Mouse (Mus musculus) left cerebral cortex, adult 2 months (tissue): ENCODE results near the gene Socs7. TPM values are rescaled to one million over a fixed set of nuclear protein-coding genes. Genes with fewer than 3 reads are reported as not detected.

ENCODE experiments used
- DNase-seq, 2 experiments: peaks; one replicate each; pipeline ENCODE4 v3.0.0; 2021 to 2022; ENCODE audit warnings: low spot score in 2 of 2, mixed read lengths in 1 of 2; ENCODE audit errors: extremely low spot score in 1 of 2
- H3K27ac ChIP-seq: fragments of 200-600 bp; 2 replicates; pipeline ENCODE4 v1.8.1; 2022
- H3K4me3 ChIP-seq: fragments of 200-600 bp; 2 replicates; pipeline ENCODE4 v1.8.1; 2022
- CTCF ChIP-seq: fragments of 200-600 bp; IDR thresholded peaks from 2 replicates; pipeline ENCODE4 v1.8.1; 2022; ENCODE audit warnings: antibody characterized with exemption, mild to moderate bottlenecking, moderate library complexity
- intact Hi-C: fragments of 180-260 bp; cut with DNase I; formaldehyde crosslinking; loops from one replicate; pipeline ENCODE4 v1.15.1; 2025
- total RNA-seq, 2 experiments: library from RNA; stranded (reverse); gene quantifications; 2 replicates each; pipeline ENCODE4 v1.2.3; 2021

Socs7 gene
- total RNA-seq, 2 experiments from 2014 or later = 87.2 to 91.9 TPM

DNA sequence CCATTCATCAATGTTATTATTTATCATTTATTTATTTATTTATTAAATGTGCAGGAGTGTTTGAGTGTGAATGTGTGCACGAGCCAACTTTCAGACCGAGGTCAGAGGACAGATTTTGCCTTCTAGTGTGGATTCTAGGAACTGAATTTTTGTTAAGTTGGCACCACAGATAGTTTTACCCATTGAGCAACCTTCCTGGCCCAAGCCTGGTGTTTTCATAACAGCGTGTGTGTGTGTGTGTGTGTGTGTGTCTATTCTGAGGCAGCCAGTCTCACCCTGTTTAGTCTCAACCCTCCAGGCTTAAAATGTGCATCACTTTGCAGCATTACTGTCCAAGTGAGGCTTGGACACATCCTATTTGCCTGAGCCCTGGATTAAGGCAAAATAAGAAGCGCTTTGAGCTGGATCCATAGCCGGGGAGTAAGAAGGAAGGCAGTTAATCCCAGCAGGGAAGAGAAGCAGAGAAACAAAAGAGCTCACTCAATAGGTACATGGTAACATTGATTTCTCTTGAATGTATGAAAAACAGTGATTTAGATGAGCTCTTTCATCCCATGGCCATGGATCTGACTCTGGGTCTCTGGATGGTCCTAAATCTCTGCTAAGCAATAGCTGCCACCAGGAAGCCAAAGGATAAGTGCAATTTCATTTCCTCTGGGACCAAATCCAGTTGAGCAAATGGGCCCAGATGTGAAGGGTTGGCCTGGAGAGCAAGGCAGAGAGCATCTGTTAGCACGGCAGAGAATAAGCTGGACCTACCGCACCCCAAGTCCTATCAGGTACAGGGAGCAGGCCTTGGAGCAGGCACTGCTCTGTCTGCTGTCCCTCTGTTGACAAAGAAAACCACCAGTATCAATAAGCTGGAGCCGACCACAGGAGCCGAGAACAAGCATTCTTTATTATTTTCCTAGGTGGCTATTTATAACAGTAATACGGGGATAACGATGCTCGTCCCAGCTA, 30.8 kb upstream of the Socs7 start:
- no peak for TF ChIP-seq CTCF
- DNase-seq = no peak
- H3K27ac ChIP-seq = no peak overlapping the region
- intact Hi-C loops = no loop called here
- no peak overlapping the region for H3K4me3 ChIP-seq

DNA sequence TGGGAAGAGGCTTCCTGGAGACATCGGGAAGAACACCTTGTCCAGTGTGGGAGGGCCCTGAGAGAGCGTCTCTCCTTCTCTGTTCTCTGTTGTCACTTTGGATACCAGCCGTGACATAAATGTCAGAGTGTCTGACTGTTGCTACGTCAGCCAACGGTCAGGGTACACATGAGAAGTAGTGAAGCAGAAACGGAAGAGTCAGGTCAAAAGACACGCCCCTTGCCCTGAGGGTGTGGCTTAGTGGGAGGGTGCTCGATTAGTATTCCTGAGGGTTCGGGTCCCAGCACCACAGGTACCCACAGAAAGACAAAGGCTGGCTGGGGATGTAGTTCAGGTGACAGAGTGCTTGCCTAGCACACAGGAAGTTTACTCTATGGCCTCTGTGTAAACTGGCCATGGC, 29.3 kb upstream of the Socs7 start:
- intact Hi-C loops = no loop called here
- no peak overlapping the region for H3K27ac ChIP-seq
- no peak for TF ChIP-seq CTCF
- no peak for DNase-seq
- no peak overlapping the region for H3K4me3 ChIP-seq

DNA sequence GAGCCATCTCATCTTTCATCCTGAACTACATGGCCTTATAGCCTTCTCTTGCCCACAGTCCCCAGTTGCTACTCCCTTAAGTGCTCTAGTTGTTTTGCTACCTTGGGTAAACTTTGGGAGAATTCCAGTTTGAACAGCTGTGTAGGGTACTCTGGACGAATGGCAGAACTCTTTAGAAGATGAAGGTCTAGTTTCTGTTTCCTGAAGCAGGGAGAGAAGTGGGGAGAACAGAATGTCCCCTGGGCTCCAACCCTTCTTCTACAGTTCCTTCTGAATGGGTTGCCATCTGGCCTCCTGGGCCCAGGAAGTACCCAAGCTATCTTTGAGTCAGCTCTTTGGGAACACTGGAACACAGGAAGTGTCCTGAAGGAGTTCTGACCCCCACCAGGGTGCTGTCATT, 28.5 kb upstream of the Socs7 start:
- no peak overlapping the region for H3K27ac ChIP-seq
- no peak for TF ChIP-seq CTCF
- intact Hi-C loops = no loop called here
- no peak overlapping the region for H3K4me3 ChIP-seq
- no peak for DNase-seq

DNA sequence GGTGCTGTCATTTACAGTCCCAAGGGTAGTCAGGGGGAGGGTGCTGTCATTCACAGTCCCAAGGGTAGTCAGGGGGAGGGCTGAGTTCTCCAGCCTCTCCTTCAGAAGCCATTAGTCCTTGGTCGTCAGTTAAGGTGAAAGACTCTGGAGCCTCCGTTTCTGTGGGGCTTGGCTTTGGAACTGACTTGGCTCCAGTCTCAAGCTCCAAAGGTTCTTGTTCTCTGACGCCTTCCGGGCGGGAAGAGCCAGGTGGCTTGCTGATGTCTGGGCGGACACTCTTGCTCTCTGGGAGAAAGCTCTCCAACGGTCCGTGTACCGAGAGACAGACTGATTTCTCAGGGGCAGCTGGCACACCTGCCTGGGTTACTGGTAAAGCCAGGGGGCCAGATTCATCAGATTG, 28.0 kb upstream of the Socs7 start:
- H3K27ac ChIP-seq = no peak overlapping the region
- intact Hi-C loops = no loop called here
- no peak overlapping the region for H3K4me3 ChIP-seq
- TF ChIP-seq CTCF = no peak
- DNase-seq = no peak

DNA sequence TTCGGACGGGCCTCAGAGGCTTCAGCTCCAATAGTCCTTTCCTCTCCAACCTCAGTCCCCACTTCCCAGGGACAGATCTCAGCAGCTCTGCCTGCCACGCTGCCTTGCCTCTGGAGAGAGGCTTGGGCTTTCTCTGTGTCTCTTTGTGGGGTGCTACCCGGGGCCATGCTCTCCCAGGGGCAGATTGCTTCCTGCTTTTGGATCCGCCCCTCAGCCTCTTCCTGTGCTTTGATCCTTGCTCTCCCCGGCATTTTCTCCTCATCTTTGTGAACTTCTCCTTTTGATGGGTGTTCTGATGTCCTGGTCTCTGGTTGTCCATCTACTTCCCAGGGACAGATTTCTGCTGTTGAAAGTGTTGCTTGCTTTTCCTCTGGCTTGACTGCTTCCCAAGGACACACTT, 26.1 kb upstream of the Socs7 start:
- no peak for TF ChIP-seq CTCF
- DNase-seq = no peak
- intact Hi-C loops = no loop called here
- Histone ChIP-seq H3K4me3 (no peak overlapping the region), H3K27ac (no peak overlapping the region)

DNA sequence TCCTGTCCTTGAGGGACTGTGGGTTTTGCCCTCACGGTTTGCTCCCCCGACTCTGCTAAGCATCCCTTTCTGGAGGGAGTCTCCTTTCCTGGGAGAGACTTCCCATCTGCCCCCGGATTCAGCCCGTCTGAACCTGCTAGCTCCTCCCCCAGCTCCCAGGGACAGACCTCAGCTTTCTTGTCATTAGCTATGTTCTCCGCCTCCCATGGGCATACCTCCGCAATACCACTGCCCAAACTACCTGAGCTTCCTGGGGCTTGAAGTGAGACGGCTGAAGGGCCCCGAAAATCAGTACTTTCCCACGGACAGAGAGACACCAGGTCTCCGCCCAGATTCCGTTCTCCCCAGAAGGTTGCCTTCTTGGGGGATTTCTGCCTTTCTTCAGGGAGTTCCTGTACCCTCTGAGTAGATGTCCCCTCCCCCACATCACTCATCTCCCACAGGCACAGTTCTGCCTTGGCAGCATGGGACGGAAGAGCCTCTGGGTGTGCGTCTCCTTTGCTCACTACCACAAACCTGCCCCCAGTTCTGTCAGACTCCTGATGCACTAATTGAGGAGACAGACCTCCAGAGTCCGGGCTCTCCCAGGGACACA, 25.5 kb upstream of the Socs7 start:
- intact Hi-C loops = no loop called here
- Histone ChIP-seq H3K4me3 (no peak overlapping the region), H3K27ac (no peak overlapping the region)
- no peak for TF ChIP-seq CTCF
- no peak for DNase-seq

DNA sequence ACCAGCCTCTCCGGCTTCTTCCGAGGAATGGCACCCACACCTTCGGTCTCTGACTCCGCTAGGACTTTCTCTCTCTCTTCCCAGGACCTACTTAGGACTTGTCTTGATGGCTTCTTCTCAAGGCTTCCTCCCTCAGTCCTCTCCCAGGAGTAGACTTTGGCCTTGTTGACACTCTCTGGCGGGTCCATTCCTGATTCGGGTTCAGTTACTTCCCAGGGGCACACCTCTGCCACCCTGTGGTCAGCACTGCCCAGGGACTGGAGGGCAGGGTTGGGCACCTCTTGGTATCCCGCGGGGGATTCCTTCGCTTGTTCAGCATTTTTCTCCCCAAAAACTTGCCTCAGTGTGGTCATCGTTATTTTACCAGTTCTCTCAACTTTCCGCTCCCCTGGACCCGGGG, 25.0 kb upstream of the Socs7 start:
- no peak overlapping the region for H3K4me3 ChIP-seq
- intact Hi-C loops = no loop called here
- DNase-seq = no peak

DNA sequence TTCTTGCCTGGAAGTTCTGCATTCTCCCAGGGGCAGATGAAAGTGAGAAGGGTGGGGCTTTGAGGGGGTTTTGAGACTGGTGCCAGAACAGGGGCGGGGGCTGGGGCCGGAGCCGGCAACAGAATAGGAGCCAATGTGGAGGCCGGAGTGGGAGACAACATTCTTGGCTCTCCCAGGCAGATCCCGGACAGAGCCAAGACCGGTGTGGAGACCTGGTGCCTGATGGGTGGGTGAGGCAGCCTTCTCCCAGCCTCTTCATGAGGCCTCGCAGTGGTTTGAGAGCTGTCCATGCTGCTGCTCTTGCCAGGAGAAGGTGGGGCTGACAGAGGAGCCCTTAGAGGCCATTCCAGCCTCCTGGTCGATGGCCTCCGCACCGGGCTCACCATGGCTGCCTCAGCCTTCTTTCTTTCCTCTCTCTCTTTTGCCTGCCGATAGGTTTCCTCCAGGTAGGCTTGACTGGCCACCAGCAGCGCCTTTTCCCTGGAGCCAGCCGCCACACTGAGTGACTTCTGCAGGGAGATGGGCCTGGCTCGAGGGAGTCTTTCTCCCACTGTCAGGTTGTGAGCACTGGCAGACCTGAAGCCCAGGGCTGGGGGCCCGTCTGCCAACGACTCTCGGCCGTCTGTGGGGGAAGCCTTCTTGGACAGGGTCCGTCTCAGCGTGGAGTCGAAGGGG, 23.9 kb upstream of the Socs7 start:
- TF ChIP-seq CTCF = no peak
- no peak for DNase-seq
- no peak overlapping the region for H3K4me3 ChIP-seq
- no peak overlapping the region for H3K27ac ChIP-seq
- intact Hi-C loops = no loop called here

More for the DNA sequence above, 25.0 kb upstream of the Socs7 start:
- no peak for TF ChIP-seq CTCF
- no peak overlapping the region for H3K27ac ChIP-seq

DNA sequence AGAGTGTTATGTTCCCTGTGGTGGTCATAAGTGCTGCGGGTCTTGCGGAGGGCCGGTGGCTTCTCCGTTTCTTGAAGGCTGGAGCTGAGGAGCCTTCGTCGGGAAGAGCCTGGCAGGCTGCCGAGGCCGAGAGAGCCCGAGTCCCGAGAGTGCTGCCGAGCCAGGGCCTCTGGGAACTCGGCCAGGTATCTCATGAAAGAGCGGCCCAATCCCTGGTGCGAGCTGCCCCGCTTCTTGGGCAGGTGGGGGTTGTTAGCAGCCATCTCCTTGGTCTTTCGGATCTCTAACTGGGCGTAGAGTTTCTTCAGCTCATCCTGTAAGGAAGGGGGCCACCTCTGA, 23.4 kb upstream of the Socs7 start:
- TF ChIP-seq CTCF = no peak
- Histone ChIP-seq H3K4me3 (no peak overlapping the region), H3K27ac (no peak overlapping the region)
- intact Hi-C loops = no loop called here
- peak; percentile 27 to 52 for DNase-seq

DNA sequence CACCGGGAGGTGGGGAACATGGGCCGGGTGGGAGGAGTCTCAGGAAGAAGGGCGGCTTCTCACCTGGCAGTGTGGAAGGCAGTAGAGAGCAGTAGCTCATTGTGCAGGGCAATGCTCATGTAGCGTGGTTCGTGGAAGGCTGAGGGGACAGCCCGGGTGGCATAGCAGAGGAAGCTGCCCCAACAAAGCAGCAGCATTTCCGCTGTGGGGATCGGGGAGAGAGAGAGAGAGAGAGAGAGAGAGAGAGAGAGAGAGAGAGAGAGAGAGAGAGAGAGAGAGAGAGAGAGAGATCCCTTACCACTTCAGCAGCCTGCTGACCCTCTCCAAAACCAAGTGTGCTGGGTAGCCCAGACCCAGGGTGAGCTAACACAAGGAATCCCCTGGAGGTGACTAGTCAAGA, 19.2 kb upstream of the Socs7 start:
- intact Hi-C loops = no loop called here
- TF ChIP-seq CTCF = no peak
- H3K27ac ChIP-seq = no peak overlapping the region
- H3K4me3 ChIP-seq = no peak overlapping the region
- no peak for DNase-seq

DNA sequence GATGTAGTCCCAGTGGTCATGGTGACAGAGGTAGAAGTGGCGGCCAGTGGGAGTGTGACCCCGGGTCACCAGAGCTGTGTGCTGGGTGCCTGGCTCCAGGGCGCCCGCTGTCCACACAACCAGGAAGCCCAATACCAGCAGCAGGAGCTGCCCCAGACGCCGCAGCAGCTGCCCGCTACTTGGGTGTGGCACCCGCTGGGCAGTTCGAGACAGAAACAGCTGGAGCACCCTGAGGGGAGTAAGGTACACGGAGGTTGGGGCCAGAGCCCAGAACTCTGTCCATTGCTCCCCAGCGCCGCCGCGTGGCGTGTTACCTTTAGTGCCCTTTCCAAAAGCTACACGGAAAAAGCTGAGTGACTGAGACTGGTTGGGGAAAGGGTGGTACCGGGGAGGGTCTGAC, 18.7 kb upstream of the Socs7 start:
- intact Hi-C loops = no loop called here
- peak; percentile 18 for TF ChIP-seq CTCF
- no peak overlapping the region for H3K27ac ChIP-seq
- no peak overlapping the region for H3K4me3 ChIP-seq
- DNase-seq = no peak

DNA sequence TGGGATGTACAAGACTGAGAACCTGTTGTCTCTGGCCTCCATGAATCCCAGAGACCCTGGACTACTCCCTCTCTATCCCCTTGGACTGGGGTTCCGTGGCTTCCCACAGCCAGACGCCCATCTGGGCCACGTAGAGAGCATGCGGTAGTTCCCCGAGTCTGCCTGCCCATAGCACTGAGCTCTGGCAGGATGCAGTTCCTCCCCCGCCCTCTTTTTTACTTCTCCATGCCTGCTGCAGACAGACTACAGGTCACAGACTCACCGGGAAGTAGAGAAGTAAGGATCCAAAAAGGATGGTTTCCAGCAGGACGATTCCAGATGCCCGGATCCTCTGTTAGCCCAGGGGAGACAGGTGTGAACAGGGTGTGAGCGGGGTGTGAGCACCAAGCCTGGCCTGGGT, 16.9 kb upstream of the Socs7 start:
- no peak overlapping the region for H3K27ac ChIP-seq
- intact Hi-C loops = no loop called here
- DNase-seq = no peak
- no peak overlapping the region for H3K4me3 ChIP-seq
- no peak for TF ChIP-seq CTCF
